Mouse (Mus musculus) layer of hippocampus, adult 18-20 months (tissue): ENCODE results near the gene Trmt61a. TPM values are rescaled to one million over a fixed set of nuclear protein-coding genes. Genes with fewer than 3 reads are reported as not detected.
"Not testable (repeated sequence)": the region's sequence is repeated elsewhere in the genome, so short reads cannot be mapped to it uniquely, and the experiment has no call there.

Source experiments
- DNase-seq, 2 experiments: peaks; one replicate each; pipeline ENCODE4 v3.0.0; 2022; ENCODE audit warnings: low spot score in 2 of 2
- total RNA-seq, 2 experiments: library from RNA; stranded (reverse); gene quantifications; 2 replicates each; pipeline ENCODE4 v1.2.3; 2021

Gene Trmt61a
- total RNA-seq, 2 experiments from 2014 or later, result 18.5 to 18.8 TPM

GRCm38 (mm10) chr12:111696239-111696638 is 18.3 kb downstream of the Trmt61a start:
- DNase-seq, result peak in 1 of 2 experiments; percentile 82

- DNase-seq, result no peak
These were observed 19.8 kb downstream of the Trmt61a start for GRCm38 (mm10) chr12:111697708-111698107.

- no peak for DNase-seq
These were observed 20.5 kb downstream of the Trmt61a start for GRCm38 (mm10) chr12:111698346-111698913.

GRCm38 (mm10) chr12:111699542-111699941 is 21.6 kb downstream of the Trmt61a start:
- no peak for DNase-seq

GRCm38 (mm10) chr12:111700920-111701458 is 23.1 kb downstream of the Trmt61a start:
- no peak for DNase-seq

GRCm38 (mm10) chr12:111703301-111703700 is 25.4 kb downstream of the Trmt61a start:
- DNase-seq, result no peak

- DNase-seq, result no peak
These were observed 26.7 kb downstream of the Trmt61a start for GRCm38 (mm10) chr12:111704609-111705008.

- DNase-seq, result no peak
These were observed 27.5 kb downstream of the Trmt61a start for GRCm38 (mm10) chr12:111705186-111705973.

- DNase-seq, result no peak
These were observed 30.3 kb downstream of the Trmt61a start for GRCm38 (mm10) chr12:111708181-111708580.

GRCm38 (mm10) chr12:111710091-111710490 is 32.2 kb downstream of the Trmt61a start:
- no peak for DNase-seq

GRCm38 (mm10) chr12:111712476-111712875 is 34.6 kb downstream of the Trmt61a start:
- no peak for DNase-seq

GRCm38 (mm10) chr12:111713004-111713651 is 35.2 kb downstream of the Trmt61a start, which contains the start of the genes Bag5 and Apopt1:
Gene Bag5 (minus strand): TSS chr12:111713257.
Gene Apopt1 (plus strand): TSS chr12:111713261.
- DNase-seq, result peak; percentile 89 to 95

GRCm38 (mm10) chr12:111713880-111714279 is 36.0 kb downstream of the Trmt61a start:
- DNase-seq, result not testable (repeated sequence)

- DNase-seq, result no peak
These were observed 38.6 kb downstream of the Trmt61a start for GRCm38 (mm10) chr12:111716505-111716904.

- DNase-seq, result no peak
These were observed 40.8 kb downstream of the Trmt61a start for GRCm38 (mm10) chr12:111718656-111719055.

GRCm38 (mm10) chr12:111720222-111720621 is 42.3 kb downstream of the Trmt61a start:
- no peak for DNase-seq

GRCm38 (mm10) chr12:111722654-111723053 is 44.7 kb downstream of the Trmt61a start:
- DNase-seq, result no peak

GRCm38 (mm10) chr12:111724638-111725337 is 46.9 kb downstream of the Trmt61a start:
- no peak for DNase-seq

- DNase-seq, result peak; percentile 62 to 81
These were observed 47.6 kb downstream of the Trmt61a start for GRCm38 (mm10) chr12:111725338-111726121.

GRCm38 (mm10) chr12:111726122-111726463 is 48.2 kb downstream of the Trmt61a start:
- peak; percentile 49 to 63 for DNase-seq
